Mouse (Mus musculus) cerebellum, adult 2 months (tissue): ENCODE measurements around the gene Slc15a5.

Experiments used
- CTCF ChIP-seq: fragments of 200-500 bp; IDR thresholded peaks from 2 replicates; pipeline ENCODE4 v1.5.1; 2011; ENCODE audit warnings: low read depth, mild to moderate bottlenecking, control low read depth, low read length, moderate library complexity, borderline replicate concordance; ENCODE audit not compliant: insufficient read depth
- POLR2A ChIP-seq: fragments of 200-500 bp; IDR thresholded peaks from 2 replicates; pipeline ENCODE4 v1.6.1; 2011; ENCODE audit warnings: low read length, control low read depth, borderline replicate concordance; ENCODE audit not compliant: insufficient read depth

DNA sequence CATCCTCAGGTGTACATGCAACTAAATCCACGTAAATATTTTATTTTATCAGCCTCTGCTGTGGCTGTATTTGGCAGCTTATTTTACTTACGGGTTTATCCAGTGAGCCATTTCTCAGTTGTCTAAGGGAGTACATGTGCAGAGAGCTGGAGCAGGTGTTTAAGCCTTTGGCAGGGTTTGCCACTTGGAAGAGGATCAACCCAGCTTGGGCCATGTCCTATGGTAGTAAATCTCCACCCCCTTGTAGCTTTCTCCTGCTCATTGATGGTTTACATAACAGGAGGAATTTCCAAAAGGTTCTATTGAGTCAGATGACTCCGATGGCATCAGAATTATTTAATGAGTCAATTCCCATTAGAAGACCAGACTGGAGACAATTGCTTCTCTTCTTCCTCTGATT, 37.8 kb upstream of the Slc15a5 start:
- TF ChIP-seq POLR2A = no peak
- TF ChIP-seq CTCF = no peak
